Mouse (Mus musculus) MEL (cell line): Measurements from ENCODE around the gene Plp2.

ENCODE experiments used
- CHD1 ChIP-seq: IDR thresholded peaks from 2 replicates; pipeline ENCODE4 v1.6.1; 2012; ENCODE audit warnings: low read depth, mild to moderate bottlenecking, inconsistent platforms, low read length, improper control_type of control experiment
- CTCF ChIP-seq, 3 experiments: IDR thresholded peaks in 2 of 3; conservative IDR thresholded peaks in 1 of 3; 2 replicates each; pipeline ENCODE4 v1.5.1; 2011 to 2012; ENCODE audit warnings: low read length in 3 of 3, low read depth in 2 of 3, mild to moderate bottlenecking in 2 of 3, improper control_type of control experiment in 1 of 3, inconsistent platforms in 1 of 3, mixed read lengths in 1 of 3, moderate library complexity in 1 of 3; ENCODE audit not compliant: control insufficient read depth in 1 of 3, insufficient read depth in 1 of 3, poor library complexity in 1 of 3, severe bottlenecking in 1 of 3
- EP300 ChIP-seq, 2 experiments: IDR thresholded peaks; 2 replicates each; pipeline ENCODE4 v1.6.1; 2011; ENCODE audit warnings: improper control_type of control experiment in 2 of 2, low read length in 2 of 2, low read depth in 1 of 2, mild to moderate bottlenecking in 1 of 2
- MYC ChIP-seq: IDR thresholded peaks from 2 replicates; pipeline ENCODE4 v1.6.1; 2011; ENCODE audit warnings: low read depth, mild to moderate bottlenecking, low read length, improper control_type of control experiment, moderate library complexity
- POLR2A ChIP-seq, 2 experiments: IDR thresholded peaks; 2 replicates each; pipeline ENCODE4 v1.6.1; 2011 to 2012; ENCODE audit warnings: low read length in 2 of 2, mild to moderate bottlenecking in 2 of 2, control low read depth in 1 of 2, improper control_type of control experiment in 1 of 2, low read depth in 1 of 2, moderate library complexity in 1 of 2; ENCODE audit not compliant: control insufficient read depth in 1 of 2, insufficient read depth in 1 of 2, poor library complexity in 1 of 2
- USF1 ChIP-seq: IDR thresholded peaks from 2 replicates; pipeline ENCODE4 v1.6.1; 2014; ENCODE audit warnings: low read depth, mild to moderate bottlenecking, inconsistent platforms, low read length, improper control_type of control experiment, moderate library complexity
- ZC3H11A ChIP-seq: IDR thresholded peaks from 2 replicates; pipeline ENCODE4 v1.6.1; 2012; ENCODE audit warnings: low read depth, mild to moderate bottlenecking, inconsistent platforms, low read length, improper control_type of control experiment
- ZNF384 ChIP-seq: IDR thresholded peaks from 2 replicates; pipeline ENCODE4 v1.6.1; 2012; ENCODE audit warnings: low read depth, mild to moderate bottlenecking, inconsistent platforms, low read length, improper control_type of control experiment

- TF ChIP-seq ZC3H11A (no peak), CTCF (IDR thresholded peaks at IDR 0.05 in 2 of 3, conservative IDR thresholded peaks at IDR 0.05 in 1 of 3; ENCODE audit: control insufficient read depth in 1 of 3, insufficient read depth in 1 of 3, low read depth in 2 of 3, low read length in 3 of 3, poor library complexity in 1 of 3, severe bottlenecking in 1 of 3) (no peak), EP300 (IDR thresholded peaks at IDR 0.05; ENCODE audit: low read depth in 1 of 2, low read length in 2 of 2) (peak in 1 of 2 experiments; percentile 30; a peak in 2 of 4 replicates), MYC (peak; percentile 37; the same call in 1 of the 2 replicates), CHD1 (no peak), ZNF384 (no peak), USF1 (no peak), POLR2A (IDR thresholded peaks at IDR 0.05; ENCODE audit: control insufficient read depth in 1 of 2, insufficient read depth in 1 of 2, low read depth in 1 of 2, low read length in 2 of 2, poor library complexity in 1 of 2) (no peak)
Measured at GRCm38 (mm10) chrX:7672739-7673138, 1.5 kb upstream of the Plp2 start.
